Mouse (Mus musculus) macrophage (primary cell): Measurements from ENCODE around the gene Rere. TPM values are rescaled to one million over a fixed set of nuclear protein-coding genes. Genes with fewer than 3 reads are reported as not detected.
A peak's percentile ranks its signal among the peaks of the same experiment; 100 is the strongest.
"Not testable (repeated sequence)": the region's sequence is repeated elsewhere in the genome, so short reads cannot be mapped to it uniquely, and the experiment has no call there.

Source experiments
- H3K27ac ChIP-seq: fragments of 350-480 bp; formaldehyde crosslinking; 2 replicates; pipeline ENCODE4 v1.9.0; 2021
- H3K36me3 ChIP-seq: fragments of 350-480 bp; formaldehyde crosslinking; 2 replicates; pipeline ENCODE4 v1.9.0; 2021; ENCODE audit errors: inconsistent target
- H3K4me3 ChIP-seq: fragments of 350-480 bp; formaldehyde crosslinking; 2 replicates; pipeline ENCODE4 v1.9.0; 2021; ENCODE audit errors: inconsistent target
- H3K79me2 ChIP-seq: fragments of 350-480 bp; formaldehyde crosslinking; 2 replicates; pipeline ENCODE4 v1.9.0; 2021; ENCODE audit errors: inconsistent target
- WGBS: methylation state at CpG from one replicate; pipeline ENCODE4 v1.1.7; 2026; ENCODE audit warnings: inconsistent platforms; ENCODE audit not compliant: missing documents; 5-methylcytosine and 5-hydroxymethylcytosine counted together
- polyA plus RNA-seq: library from polyadenylated mRNA; stranded (reverse); fragments of 250-400 nt; gene quantifications from 3 replicates; pipeline ENCODE4 v1.2.4, GENCODE M21; 2018; ENCODE audit warnings: inconsistent platforms

The Rere gene
- polyA plus RNA-seq, 1 experiment from 2014 or later = 55.3 TPM

GRCm38 (mm10) chr4:150262301-150262700, 19.1 kb upstream of the Rere start:
- H3K79me2 ChIP-seq = no peaks in the 10 kb centered on the region
- no peak overlapping the region for H3K4me3 ChIP-seq
- H3K27ac ChIP-seq = no peak overlapping the region
- no peaks in the 10 kb centered on the region for H3K36me3 ChIP-seq
- 87% methylated on average over 8 of the region's 8 CpGs for WGBS

- 75% methylated on average over 4 of the region's 7 CpGs for WGBS
- H3K4me3 ChIP-seq = no peak overlapping the region
- H3K36me3 ChIP-seq = no peaks in the 10 kb centered on the region
- H3K79me2 ChIP-seq = no peaks in the 10 kb centered on the region
- H3K27ac ChIP-seq = no peak overlapping the region
These were observed 16.5 kb upstream of the Rere start for GRCm38 (mm10) chr4:150264903-150265302.

GRCm38 (mm10) chr4:150265471-150265870, 16.0 kb upstream of the Rere start:
- Histone ChIP-seq H3K27ac (no peak overlapping the region), H3K36me3 (no peaks in the 10 kb centered on the region), H3K79me2 (no peaks in the 10 kb centered on the region), H3K4me3 (no peak overlapping the region)
- 83% methylated on average over 5 of the region's 5 CpGs for WGBS

GRCm38 (mm10) chr4:150266655-150267223, 14.7 kb upstream of the Rere start:
- no peak overlapping the region for H3K27ac ChIP-seq
- WGBS = 38% methylated on average over 21 of the region's 21 CpGs

GRCm38 (mm10) chr4:150268674-150269653, 12.5 kb upstream of the Rere start:
- Histone ChIP-seq H3K27ac (no peak overlapping the region), H3K79me2 (no peaks in the 10 kb centered on the region), H3K4me3 (no peak overlapping the region), H3K36me3 (no peaks in the 10 kb centered on the region)
- WGBS = 75% methylated on average over 26 of the region's 33 CpGs

More at GRCm38 (mm10) chr4:150266655-150267223, 14.7 kb upstream of the Rere start:
- no peaks in the 10 kb centered on the region for H3K79me2 ChIP-seq
- H3K36me3 ChIP-seq = no peaks in the 10 kb centered on the region
- no peak overlapping the region for H3K4me3 ChIP-seq

- Histone ChIP-seq H3K4me3 (no peak overlapping the region), H3K79me2 (no peaks in the 10 kb centered on the region), H3K36me3 (no peaks in the 10 kb centered on the region), H3K27ac (no peak overlapping the region)
- WGBS = 12% methylated on average over 7 of the region's 7 CpGs
These were observed 11.8 kb upstream of the Rere start for GRCm38 (mm10) chr4:150269679-150270078.

GRCm38 (mm10) chr4:150270718-150271117, 10.7 kb upstream of the Rere start:
- H3K36me3 ChIP-seq, H3K27ac ChIP-seq, H3K4me3 ChIP-seq, H3K79me2 ChIP-seq: not testable (repeated sequence)
- 43% methylated on average over 1 of the region's 4 CpGs for WGBS

GRCm38 (mm10) chr4:150272725-150273124, 8.7 kb upstream of the Rere start:
- WGBS = 16% methylated on average over 9 of the region's 9 CpGs
- Histone ChIP-seq H3K79me2 (no peaks in the 10 kb centered on the region), H3K4me3 (no peak overlapping the region), H3K36me3 (no peaks in the 10 kb centered on the region), H3K27ac (no peak overlapping the region)

GRCm38 (mm10) chr4:150275531-150275930, 5.9 kb upstream of the Rere start:
- 96% methylated on average over 4 of the region's 5 CpGs for WGBS
- Histone ChIP-seq H3K36me3 (no peaks in the 10 kb centered on the region), H3K79me2 (no peaks in the 10 kb centered on the region), H3K27ac (no peak overlapping the region), H3K4me3 (no peak overlapping the region)

GRCm38 (mm10) chr4:150279336-150279735, 2.1 kb upstream of the Rere start:
- 100% methylated on average over 4 of the region's 7 CpGs for WGBS

GRCm38 (mm10) chr4:150280002-150280401, 1.4 kb upstream of the Rere start:
- Histone ChIP-seq H3K4me3 (no peak overlapping the region), H3K27ac (no peak overlapping the region), H3K79me2 (peaks cover 22% of the 10 kb centered on the region; the same call in 1 of the 2 replicates), H3K36me3 (no peaks in the 10 kb centered on the region)
- 100% methylated on average over 2 of the region's 2 CpGs for WGBS

More at GRCm38 (mm10) chr4:150279336-150279735, 2.1 kb upstream of the Rere start:
- H3K27ac ChIP-seq, H3K36me3 ChIP-seq, H3K4me3 ChIP-seq: not testable (repeated sequence)
- peaks cover 18% of the 10 kb centered on the region; the same call in 1 of the 2 replicates for H3K79me2 ChIP-seq

- no peak overlapping the region for H3K27ac ChIP-seq
These were observed 987 bp upstream of the Rere start for GRCm38 (mm10) chr4:150280459-150280858.

GRCm38 (mm10) chr4:150281891-150282630, 615 bp downstream of the Rere start:
- Histone ChIP-seq H3K36me3 (no peaks in the 10 kb centered on the region), H3K4me3 (peak overlapping the region; percentile 43), H3K27ac (no peak overlapping the region), H3K79me2 (peaks cover 43% of the 10 kb centered on the region; the same call in 1 of the 2 replicates)
- 5% methylated on average over 49 of the region's 50 CpGs for whole genome bisulfite sequencing

More at GRCm38 (mm10) chr4:150280459-150280858, 987 bp upstream of the Rere start:
- Histone ChIP-seq H3K4me3 (peak overlapping the region; percentile 27; the same call in 1 of the 2 replicates), H3K79me2 (peaks cover 27% of the 10 kb centered on the region; the same call in 1 of the 2 replicates), H3K36me3 (no peaks in the 10 kb centered on the region)
- WGBS = 87% methylated on average over 4 of the region's 4 CpGs

GRCm38 (mm10) chr4:150282631-150283334, 1.3 kb downstream of the Rere start:
- Histone ChIP-seq H3K79me2 (peaks cover 45% of the 10 kb centered on the region; the same call in 1 of the 2 replicates), H3K4me3 (peak overlapping the region; percentile 43), H3K27ac (no peak overlapping the region), H3K36me3 (no peaks in the 10 kb centered on the region)
- 64% methylated on average over 5 of the region's 5 CpGs for WGBS
